Mouse (Mus musculus) adrenal gland, postnatal 25 days (tissue): Measurements from ENCODE around the gene Gpr162. TPM values are rescaled to one million over a fixed set of nuclear protein-coding genes. Genes with fewer than 3 reads are reported as not detected.
A peak's percentile ranks its signal among the peaks of the same experiment; 100 is the strongest.
"Not testable (repeated sequence)": the region's sequence is repeated elsewhere in the genome, so short reads cannot be mapped to it uniquely, and the experiment has no call there.

Source experiments
- DNase-seq: peaks from one replicate; pipeline ENCODE4 v3.0.0; 2021; ENCODE audit warnings: mixed read lengths
- long read RNA-seq: library from polyadenylated mRNA; stranded (forward); transcript quantifications from one replicate; pipeline ENCODE4 v2.0.0, GENCODE M21; 2021
- total RNA-seq: library from RNA; stranded (reverse); gene quantifications from 2 replicates; pipeline ENCODE4 v1.2.3, GENCODE M21; 2021

Gene Gpr162
- total RNA-seq, result 0.90 and 1.5 TPM in 2 replicates
- long read RNA-seq, partial matches to known transcripts, result 0 of 2 reads
- long read RNA-seq, other reads (novel, unspliced or antisense), result 2 of 2 reads

GRCm38 (mm10) chr6:124863658-124864298, at the start of gene Gpr162:
Gpr162 (minus strand) TSS chr6:124863983.
- DNase-seq, result peak; percentile 64

- DNase-seq, result no peak
Observed at GRCm38 (mm10) chr6:124913214-124913613, 49.4 kb upstream of the Gpr162 start.

GRCm38 (mm10) chr6:124911533-124912218, 47.9 kb upstream of the Gpr162 start, which contains the start of gene Lag3:
Lag3 (minus strand) TSS chr6:124911705.
- no peak for DNase-seq

- DNase-seq, result no peak
Observed at GRCm38 (mm10) chr6:124910032-124910431, 46.2 kb upstream of the Gpr162 start.

GRCm38 (mm10) chr6:124907767-124908166, 44.0 kb upstream of the Gpr162 start:
- DNase-seq, result no peak

- no peak for DNase-seq
Observed at GRCm38 (mm10) chr6:124904991-124905860, 41.4 kb upstream of the Gpr162 start.

- DNase-seq, result peak; percentile 37
Observed at GRCm38 (mm10) chr6:124904161-124904981, 40.6 kb upstream of the Gpr162 start.

GRCm38 (mm10) chr6:124903580-124904151, 39.9 kb upstream of the Gpr162 start:
- DNase-seq, result peak; percentile 97

GRCm38 (mm10) chr6:124901851-124902250, 38.1 kb upstream of the Gpr162 start:
- no peak for DNase-seq

GRCm38 (mm10) chr6:124900801-124901480, 37.2 kb upstream of the Gpr162 start:
- DNase-seq, result no peak

GRCm38 (mm10) chr6:124900056-124900800, 36.4 kb upstream of the Gpr162 start:
- DNase-seq, result no peak

- DNase-seq, result no peak
Observed at GRCm38 (mm10) chr6:124898359-124898758, 34.6 kb upstream of the Gpr162 start.

- not testable (repeated sequence) for DNase-seq
Observed at GRCm38 (mm10) chr6:124894113-124894512, 30.3 kb upstream of the Gpr162 start.

- no peak for DNase-seq
Observed at GRCm38 (mm10) chr6:124890997-124891396, 27.2 kb upstream of the Gpr162 start.

- no peak for DNase-seq
Observed at GRCm38 (mm10) chr6:124888555-124889125, 24.9 kb upstream of the Gpr162 start.

GRCm38 (mm10) chr6:124887986-124888385, 24.2 kb upstream of the Gpr162 start, which contains the start of gene Cd4:
Cd4 (minus strand) TSS chr6:124888221.
- no peak for DNase-seq

GRCm38 (mm10) chr6:124885956-124886381, 22.2 kb upstream of the Gpr162 start:
- no peak for DNase-seq

GRCm38 (mm10) chr6:124884714-124885500, 21.1 kb upstream of the Gpr162 start:
- DNase-seq, result no peak

- DNase-seq, result no peak
Observed at GRCm38 (mm10) chr6:124883351-124883750, 19.6 kb upstream of the Gpr162 start.
